Mouse (Mus musculus) NIH3T3 (cell line): Measurements from ENCODE around the gene Igf2bp3.
A peak's percentile ranks its signal among the peaks of the same experiment; 100 is the strongest.

Experiments used
- DNase-seq: peaks from one replicate; pipeline ENCODE4 v3.0.0-alpha.2; 2012; ENCODE audit warnings: low read depth

Igf2bp3 gene

GRCm38 (mm10) chr6:49173674-49174073 lies 41.1 kb downstream of the Igf2bp3 start:
- DNase-seq: peak; percentile 15

DNA sequence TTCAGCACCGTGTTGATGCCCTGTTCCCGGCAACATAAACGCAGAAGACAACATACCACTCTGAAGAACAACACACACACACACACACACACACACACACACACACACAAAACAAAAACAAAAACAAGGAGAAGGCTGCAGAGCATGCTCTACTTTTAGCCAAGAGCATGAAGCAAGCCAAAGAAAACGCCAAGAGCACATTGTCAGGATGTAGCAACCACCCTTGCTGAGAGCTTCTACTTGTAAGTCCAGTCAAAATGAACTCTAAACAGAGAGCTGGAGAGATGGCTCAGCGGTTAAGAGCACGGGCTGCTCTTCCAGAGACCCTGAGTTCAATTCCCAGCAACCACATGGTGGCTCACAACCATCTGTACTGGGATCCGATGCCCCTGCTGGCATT lies 41.5 kb downstream of the Igf2bp3 start:
- DNase-seq: peak; percentile 62

GRCm38 (mm10) chr6:49171216-49171615 lies 43.5 kb downstream of the Igf2bp3 start:
- peak; percentile 23 for DNase-seq

GRCm38 (mm10) chr6:49168648-49169047 lies 46.1 kb downstream of the Igf2bp3 start:
- peak; percentile 57 for DNase-seq

DNA sequence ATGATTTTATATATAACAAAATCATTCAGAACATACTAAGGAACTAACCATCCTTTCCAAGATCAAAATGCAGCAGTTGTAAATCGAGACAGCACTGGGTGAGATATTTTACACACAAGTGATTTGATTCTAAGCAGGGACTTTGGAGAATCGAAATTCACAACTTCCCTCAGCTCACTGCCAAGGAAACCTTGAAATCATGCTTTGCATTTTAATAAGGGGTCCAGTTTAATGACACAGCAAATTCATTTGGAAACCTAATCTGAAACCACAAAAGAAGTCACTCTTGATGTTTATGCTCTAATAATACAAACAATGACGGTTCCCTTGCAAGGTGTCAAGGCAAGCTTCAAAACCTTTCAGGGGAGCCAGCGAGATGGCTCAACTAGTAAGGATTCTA lies 47.4 kb downstream of the Igf2bp3 start:
- no peak for DNase-seq

DNA sequence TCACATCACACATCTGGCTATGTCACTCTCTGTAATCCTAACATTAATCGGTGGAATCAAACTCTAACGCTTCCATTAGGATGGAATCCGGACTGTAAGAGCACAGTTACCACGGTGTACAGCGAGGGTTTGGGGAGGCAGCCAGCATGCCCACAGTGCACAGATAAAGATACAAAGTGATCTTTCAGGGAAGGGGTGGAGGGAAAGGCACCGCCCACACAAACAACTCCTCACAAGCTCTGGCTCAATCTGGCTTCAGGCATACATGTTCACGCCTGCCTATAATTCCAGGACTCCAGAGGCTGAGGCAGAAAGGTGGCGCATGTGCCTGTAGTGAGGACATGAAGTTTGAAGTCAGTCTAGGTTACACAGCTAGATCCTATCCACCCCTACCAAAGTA lies 48.4 kb downstream of the Igf2bp3 start:
- no peak for DNase-seq

DNA sequence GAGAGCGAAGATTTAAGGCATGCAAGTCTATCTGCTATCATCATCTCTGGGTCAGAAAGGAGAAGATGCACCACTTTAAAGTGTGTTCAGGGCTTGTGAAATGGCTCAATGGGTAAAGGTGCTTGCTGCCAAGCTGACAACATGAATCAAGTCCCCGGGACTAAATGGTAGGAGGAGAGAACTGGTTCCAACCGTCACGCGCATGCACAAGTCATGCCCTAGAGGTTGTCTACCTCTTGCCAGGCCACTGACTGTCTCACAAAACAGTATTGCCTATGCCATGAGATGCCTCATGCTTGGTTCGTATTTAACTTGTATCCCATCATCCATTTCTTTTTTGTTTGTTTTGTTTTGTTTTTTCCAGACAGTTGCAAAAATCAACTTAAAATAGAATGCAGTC lies 48.9 kb downstream of the Igf2bp3 start:
- no peak for DNase-seq

DNA sequence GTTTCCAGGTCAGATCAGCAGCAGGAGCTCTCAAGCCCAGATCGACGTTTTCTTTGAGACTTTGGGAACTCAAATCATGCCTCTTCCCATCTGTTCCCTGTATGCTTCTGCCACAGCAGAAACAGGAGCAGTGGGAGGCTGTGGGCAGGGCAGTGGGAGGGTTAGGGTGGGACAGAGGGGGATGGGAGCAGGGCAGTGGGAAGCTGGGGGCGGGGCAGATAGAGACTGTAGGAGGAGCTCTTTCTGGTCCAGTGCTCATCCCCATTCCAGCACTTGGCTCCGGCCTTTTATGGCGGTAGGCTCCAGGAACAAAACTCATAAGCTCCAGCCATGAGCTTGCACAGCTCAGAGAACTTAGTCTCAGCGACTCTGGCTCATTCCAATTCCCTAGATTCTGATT lies 49.7 kb downstream of the Igf2bp3 start:
- no peak for DNase-seq

DNA sequence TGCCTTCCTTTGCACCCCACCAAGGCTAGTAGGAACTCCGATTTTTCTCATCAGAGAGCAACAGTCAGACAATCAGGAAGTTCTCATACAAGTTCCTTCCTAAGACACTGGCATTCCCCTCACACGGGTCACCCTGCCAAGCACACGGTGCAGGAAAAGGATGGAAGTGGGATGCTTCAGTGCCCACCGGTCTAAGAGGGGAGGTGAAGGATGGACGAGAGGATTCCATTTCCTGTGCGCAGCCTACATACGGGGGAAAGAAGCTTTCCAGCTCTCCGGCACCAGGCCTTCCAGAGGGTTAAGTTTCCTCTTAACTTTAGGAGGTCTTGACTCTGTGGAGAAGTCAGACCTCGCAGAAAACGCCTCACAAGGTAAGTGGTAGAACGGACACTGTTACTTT lies 50.1 kb downstream of the Igf2bp3 start:
- no peak for DNase-seq

DNA sequence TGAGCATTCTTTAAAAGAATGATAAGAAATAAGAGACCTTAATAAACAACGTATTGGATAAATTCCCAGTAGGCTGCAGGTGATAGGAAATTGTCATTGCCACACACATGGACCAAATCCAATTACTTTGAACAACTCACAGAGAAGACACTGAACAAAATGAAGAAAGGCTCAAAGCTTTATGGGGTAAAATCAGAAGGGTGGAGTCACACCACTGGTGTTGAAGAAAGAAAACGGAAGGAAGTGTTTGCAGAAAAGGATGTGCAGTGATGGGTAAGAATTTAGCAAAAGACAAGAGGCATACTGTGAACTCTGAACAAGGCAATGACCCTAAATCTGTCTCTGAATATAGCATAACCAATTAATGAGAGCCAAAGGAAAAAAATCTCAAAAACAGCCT lies 54.8 kb downstream of the Igf2bp3 start:
- no peak for DNase-seq

DNA sequence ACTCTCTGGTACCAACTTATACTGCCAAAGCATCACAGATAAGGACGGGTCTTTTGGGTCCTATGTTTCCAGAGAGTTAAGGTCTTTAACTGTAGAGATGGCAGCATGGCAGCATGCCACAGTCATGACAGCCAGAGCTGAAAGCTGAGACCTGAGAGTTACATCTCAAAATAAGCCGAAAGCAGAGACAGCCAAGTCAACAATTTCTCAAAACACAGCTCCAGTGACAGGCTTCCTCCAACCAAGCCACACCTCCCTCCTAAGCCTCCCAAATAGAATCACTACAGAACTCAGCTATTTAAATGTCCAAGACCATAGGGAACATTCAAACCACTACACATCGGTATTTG lies 58.0 kb downstream of the Igf2bp3 start:
- no peak for DNase-seq

- no peak for DNase-seq
Observed at GRCm38 (mm10) chr6:49156170-49156825, 58.5 kb downstream of the Igf2bp3 start.

GRCm38 (mm10) chr6:49151465-49151864 lies 63.3 kb downstream of the Igf2bp3 start:
- no peak for DNase-seq

- DNase-seq: no peak
Observed at GRCm38 (mm10) chr6:49150349-49151229, 64.2 kb downstream of the Igf2bp3 start.

- no peak for DNase-seq
Observed at GRCm38 (mm10) chr6:49149202-49149930, 65.4 kb downstream of the Igf2bp3 start.

GRCm38 (mm10) chr6:49148781-49149180 lies 66.0 kb downstream of the Igf2bp3 start:
- DNase-seq: no peak

DNA sequence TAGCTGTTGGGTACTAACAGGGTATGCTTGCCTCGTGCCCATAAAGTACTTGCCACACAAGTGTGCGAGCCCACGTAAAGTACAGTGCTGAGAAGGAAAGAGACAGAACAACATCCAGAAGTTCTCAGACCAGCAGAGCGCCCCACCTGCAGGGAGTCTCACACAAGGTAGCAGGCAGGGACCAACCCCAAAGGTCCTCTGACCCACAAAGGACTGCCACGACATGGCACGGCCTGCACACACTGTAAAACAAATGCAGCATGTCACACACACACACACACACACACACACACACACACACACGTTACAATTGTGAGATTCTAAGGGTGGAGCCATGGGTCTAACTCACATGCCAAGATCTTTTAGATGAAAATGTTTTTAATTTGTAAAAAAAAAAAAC lies 66.4 kb downstream of the Igf2bp3 start:
- no peak for DNase-seq

DNA sequence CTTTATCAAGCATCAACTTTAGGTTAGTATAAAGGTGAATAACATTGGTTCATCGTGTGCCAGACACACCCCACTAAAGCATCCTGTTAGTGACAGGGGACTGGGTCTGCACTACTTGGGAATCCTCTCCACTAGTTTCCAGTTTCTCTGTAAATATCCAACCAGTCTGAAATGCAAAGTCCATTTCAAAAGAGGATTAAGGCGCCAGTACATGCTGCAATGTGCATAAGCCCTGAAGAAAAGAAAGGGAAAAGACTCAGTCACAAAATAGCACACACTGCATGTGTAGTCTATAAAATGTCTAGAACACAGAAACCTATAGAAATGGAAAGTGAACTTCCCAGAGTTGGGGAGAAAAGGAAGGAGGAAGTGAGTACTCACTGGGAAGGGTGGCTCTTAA lies 68.3 kb downstream of the Igf2bp3 start:
- DNase-seq: no peak

DNA sequence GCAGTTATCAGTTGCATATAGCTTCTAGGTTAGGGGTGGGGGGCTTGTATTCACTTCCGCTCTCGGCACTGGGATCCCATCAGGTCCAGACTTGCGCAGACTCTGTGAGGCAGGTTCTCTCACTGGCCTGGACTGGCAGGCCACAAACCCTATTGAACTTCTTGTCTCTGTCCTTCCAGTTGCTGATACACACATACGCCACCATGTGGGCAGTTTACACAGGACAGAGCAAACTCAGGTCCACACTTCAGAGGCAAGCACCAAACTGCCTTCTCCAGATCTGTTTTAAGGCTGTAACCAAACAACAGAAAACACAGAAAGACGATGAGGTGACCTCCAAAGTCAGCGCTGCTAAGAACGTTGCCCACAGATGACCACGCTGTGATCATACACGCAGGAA lies 72.3 kb downstream of the Igf2bp3 start:
- DNase-seq: peak; percentile 28

- no peak for DNase-seq
Observed at GRCm38 (mm10) chr6:49141125-49141524, 73.6 kb downstream of the Igf2bp3 start.

DNA sequence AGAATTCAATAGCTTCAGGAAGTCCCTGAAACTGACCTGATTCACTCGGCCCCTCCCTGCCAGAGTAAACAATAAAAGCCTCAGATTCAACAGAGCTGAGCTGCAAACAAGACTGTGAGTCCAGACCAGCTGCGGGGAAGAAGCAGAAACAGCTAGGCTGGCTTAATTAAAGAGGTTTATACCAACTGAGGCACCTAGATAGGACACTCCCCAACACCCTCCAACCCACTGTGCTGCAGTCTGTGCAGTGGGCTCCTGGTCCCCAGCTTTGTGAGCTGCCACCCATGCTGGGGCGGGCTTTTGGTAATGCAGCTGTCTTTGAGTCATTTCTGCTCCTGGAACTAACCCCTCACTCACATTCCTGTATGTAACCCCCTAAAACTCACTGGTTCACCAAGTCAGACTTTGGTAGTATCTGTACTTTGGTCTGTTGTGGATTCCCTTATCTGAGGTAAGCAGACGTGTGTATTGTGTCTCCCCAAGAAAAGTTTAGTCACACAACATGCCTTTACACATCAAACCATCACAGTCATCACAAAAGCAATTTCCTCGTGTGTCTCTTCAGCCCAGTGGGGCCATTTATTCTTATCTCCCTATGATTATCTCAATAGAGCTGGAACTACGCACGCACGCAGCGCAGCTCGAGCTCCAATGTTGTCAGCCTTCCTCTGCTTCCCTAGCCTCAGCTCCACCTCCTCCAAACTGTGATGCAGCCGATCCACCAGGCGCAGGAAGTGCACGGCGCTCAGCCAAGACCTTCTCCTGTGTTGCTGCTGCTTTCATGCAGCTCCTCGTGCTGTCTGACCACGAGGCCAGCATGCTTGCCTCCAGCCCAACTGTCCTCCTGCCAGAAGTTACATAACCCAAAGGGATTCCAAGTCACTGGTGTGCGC lies 76.4 kb downstream of the Igf2bp3 start:
- DNase-seq: peak; percentile 50

GRCm38 (mm10) chr6:49136739-49137138 lies 78.0 kb downstream of the Igf2bp3 start:
- DNase-seq: no peak
